Mouse (Mus musculus): ENCODE measurements around the gene Mfn2. TPM values are rescaled to one million over a fixed set of nuclear protein-coding genes. Genes with fewer than 3 reads are reported as not detected.

The Mfn2 gene
- total and polyA plus RNA-seq, 3 experiments, result 10.0 to 36.8 (median 17.5) TPM

DNA sequence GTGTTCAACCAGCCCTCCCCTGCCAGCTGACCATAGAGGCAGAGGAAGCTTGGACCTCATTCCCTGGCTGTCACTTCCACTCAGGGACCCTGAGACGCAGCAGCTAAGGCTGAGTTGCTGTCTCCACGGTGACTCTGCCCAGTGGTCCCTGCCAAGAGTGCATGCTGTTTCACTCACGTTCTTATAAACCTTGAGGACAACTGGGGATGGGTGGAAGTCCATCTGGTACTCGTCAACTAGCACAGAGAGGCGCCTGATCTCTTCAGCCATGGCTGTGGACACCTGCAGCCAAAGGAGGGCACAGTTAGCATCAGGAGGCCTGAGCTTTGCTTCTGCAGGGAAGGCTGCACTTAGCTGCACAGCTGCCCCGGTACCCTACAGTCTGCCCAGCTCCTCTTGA, 21.5 kb downstream of the Mfn2 start:
- no peaks in the 10 kb centered on the region for H3K27me3 ChIP-seq (replicated peaks)
- no peak overlapping the region for H3K4me3 ChIP-seq (replicated peaks in 1 of 3; ENCODE audit: low read depth in 2 of 3, low read length in 2 of 3, poor library complexity in 1 of 3)
- no peaks in the 10 kb centered on the region for H3K79me2 ChIP-seq (replicated peaks; ENCODE audit: control insufficient read depth, extremely low read depth, insufficient read depth, poor library complexity, severe bottlenecking)
- H3K27ac ChIP-seq (ENCODE audit: insufficient read depth, low read depth), result no peak overlapping the region
- DNase-seq (ENCODE audit: extremely low read depth), result no peak
- dilution Hi-C loops (cut with MboI; ENCODE audit: extremely low pct_ligation_motif_present, extremely low pct_unique_long_range_greater_than_20kb, low sequenced_read_pairs) (no loop called here), in situ Hi-C loops (cut with MboI; ENCODE audit: low pct_ligation_motif_present, low pct_unique_long_range_greater_than_20kb, low sequenced_read_pairs) (no loop called here)
- peaks cover 92% of the 10 kb centered on the region in 2 experiments for H3K36me3 ChIP-seq (replicated peaks in 1 of 2; ENCODE audit: control insufficient read depth in 1 of 2, insufficient read depth in 1 of 2, low read length in 1 of 2)
- H3K9me3 ChIP-seq (replicated peaks; ENCODE audit: low read length), result no peaks in the 10 kb centered on the region
- H3K9ac ChIP-seq (ENCODE audit: insufficient read depth, low read depth), result no peak overlapping the region
- H3K4me2 ChIP-seq (ENCODE audit: insufficient read depth, low read depth, poor library complexity, severe bottlenecking), result no peak overlapping the region
- TF ChIP-seq CHD1 (IDR thresholded peaks at IDR 0.05; ENCODE audit: low read depth, low read length) (no peak), ZMIZ1 (IDR thresholded peaks at IDR 0.05; ENCODE audit: low read depth, low read length) (no peak), ZC3H11A (IDR thresholded peaks at IDR 0.05; ENCODE audit: low read depth, low read length) (no peak), USF1 (IDR thresholded peaks at IDR 0.05; ENCODE audit: low read depth, low read length) (no peak), RCOR1 (conservative IDR thresholded peaks at IDR 0.05; ENCODE audit: low read depth, low read length) (no peak), SIN3A (IDR thresholded peaks at IDR 0.05; ENCODE audit: low read length) (no peak), ZKSCAN1 (IDR thresholded peaks at IDR 0.05; ENCODE audit: borderline replicate concordance, low read depth, low read length) (no peak)
- H3K4me1 ChIP-seq (ENCODE audit: control insufficient read depth in 1 of 2, insufficient read depth in 2 of 2), result no peaks in the 10 kb centered on the region

- in situ Hi-C loops (cut with MboI; ENCODE audit: low pct_ligation_motif_present, low pct_unique_long_range_greater_than_20kb, low sequenced_read_pairs), result no loop called here
Measured at GRCm38 (mm10) chr4:147881792-147882191, 22.7 kb downstream of the Mfn2 start.

GRCm38 (mm10) chr4:147879865-147880264, 24.6 kb downstream of the Mfn2 start:
- Histone ChIP-seq H3K79me2 (replicated peaks; ENCODE audit: control insufficient read depth, extremely low read depth, insufficient read depth, poor library complexity, severe bottlenecking) (no peaks in the 10 kb centered on the region), H3K36me3 (replicated peaks in 1 of 2; ENCODE audit: control insufficient read depth in 1 of 2, insufficient read depth in 1 of 2, low read length in 1 of 2) (peaks cover 89% of the 10 kb centered on the region in 2 experiments), H3K4me1 (ENCODE audit: control insufficient read depth in 1 of 2, insufficient read depth in 2 of 2) (no peaks in the 10 kb centered on the region), H3K9me3 (replicated peaks; ENCODE audit: low read length) (no peaks in the 10 kb centered on the region), H3K27ac (ENCODE audit: insufficient read depth, low read depth) (no peak overlapping the region), H3K4me2 (ENCODE audit: insufficient read depth, low read depth, poor library complexity, severe bottlenecking) (no peak overlapping the region), H3K27me3 (replicated peaks) (no peaks in the 10 kb centered on the region), H3K9ac (ENCODE audit: insufficient read depth, low read depth) (no peak overlapping the region), H3K4me3 (replicated peaks in 1 of 3; ENCODE audit: low read depth in 2 of 3, low read length in 2 of 3, poor library complexity in 1 of 3) (no peak overlapping the region)
- TF ChIP-seq UBTF (IDR thresholded peaks at IDR 0.05; ENCODE audit: low read depth, low read length), result no peak
- TF ChIP-seq HCFC1 (IDR thresholded peaks at IDR 0.05; ENCODE audit: low read depth, low read length), result no peak
- TF ChIP-seq MAX (IDR thresholded peaks at IDR 0.05; ENCODE audit: low read length), result no peak
- no peak for TF ChIP-seq POLR2AphosphoS2 (IDR thresholded peaks at IDR 0.05; ENCODE audit: low read depth, low read length)
- TF ChIP-seq SIN3A (IDR thresholded peaks at IDR 0.05; ENCODE audit: low read length), result no peak
- TF ChIP-seq NRF1 (IDR thresholded peaks at IDR 0.05; ENCODE audit: low read depth, low read length), result no peak
- TF ChIP-seq CHD1 (IDR thresholded peaks at IDR 0.05; ENCODE audit: low read depth, low read length), result no peak
- no peak for TF ChIP-seq CTCF (conservative IDR thresholded peaks at IDR 0.05 in 1 of 2, IDR thresholded peaks at IDR 0.05 in 1 of 2; ENCODE audit: low read depth in 2 of 2, low read length in 2 of 2)
- no peak for TF ChIP-seq KAT2A (IDR thresholded peaks at IDR 0.05; ENCODE audit: insufficient replicate concordance, low read length)
- TF ChIP-seq TBP (conservative IDR thresholded peaks at IDR 0.05; ENCODE audit: low read depth, low read length), result no peak
- TF ChIP-seq ETS1 (conservative IDR thresholded peaks at IDR 0.05; ENCODE audit: low read depth, low read length), result no peak
- no peak for TF ChIP-seq NELFE (IDR thresholded peaks at IDR 0.05; ENCODE audit: low read depth, low read length)
- DNase-seq (ENCODE audit: extremely low read depth), result no peak
- in situ Hi-C loops (cut with MboI; ENCODE audit: low pct_ligation_motif_present, low pct_unique_long_range_greater_than_20kb, low sequenced_read_pairs), result no loop called here
- dilution Hi-C loops (cut with MboI; ENCODE audit: extremely low pct_ligation_motif_present, extremely low pct_unique_long_range_greater_than_20kb, low sequenced_read_pairs), result no loop called here

More at GRCm38 (mm10) chr4:147881792-147882191, 22.7 kb downstream of the Mfn2 start:
- no peak overlapping the region for H3K4me3 ChIP-seq (replicated peaks in 1 of 3; ENCODE audit: low read depth in 2 of 3, low read length in 2 of 3, poor library complexity in 1 of 3)
- H3K9me3 ChIP-seq (replicated peaks; ENCODE audit: low read length), result no peaks in the 10 kb centered on the region
- no peak overlapping the region for H3K27ac ChIP-seq (ENCODE audit: insufficient read depth, low read depth)
- no peaks in the 10 kb centered on the region for H3K79me2 ChIP-seq (replicated peaks; ENCODE audit: control insufficient read depth, extremely low read depth, insufficient read depth, poor library complexity, severe bottlenecking)
- no peak overlapping the region for H3K4me2 ChIP-seq (ENCODE audit: insufficient read depth, low read depth, poor library complexity, severe bottlenecking)
- no peaks in the 10 kb centered on the region for H3K4me1 ChIP-seq (ENCODE audit: control insufficient read depth in 1 of 2, insufficient read depth in 2 of 2)
- dilution Hi-C loops (cut with MboI; ENCODE audit: extremely low pct_ligation_motif_present, extremely low pct_unique_long_range_greater_than_20kb, low sequenced_read_pairs), result no loop called here
- peaks cover 87 to 89% of the 10 kb centered on the region in 2 experiments for H3K36me3 ChIP-seq (replicated peaks in 1 of 2; ENCODE audit: control insufficient read depth in 1 of 2, insufficient read depth in 1 of 2, low read length in 1 of 2)
- DNase-seq (ENCODE audit: extremely low read depth), result no peak
- no peaks in the 10 kb centered on the region for H3K27me3 ChIP-seq (replicated peaks)
- no peak overlapping the region for H3K9ac ChIP-seq (ENCODE audit: insufficient read depth, low read depth)
- TF ChIP-seq EP300 (IDR thresholded peaks at IDR 0.05; ENCODE audit: low read length), result no peak

Data from CH12.LX (cell line).